Mouse (Mus musculus) midbrain, embryonic 15.5 days (tissue): ENCODE data around the gene Patj. TPM values are rescaled to one million over a fixed set of nuclear protein-coding genes. Genes with fewer than 3 reads are reported as not detected.
A peak's percentile ranks its signal among the peaks of the same experiment; 100 is the strongest.
"Not testable (repeated sequence)": the region's sequence is repeated elsewhere in the genome, so short reads cannot be mapped to it uniquely, and the experiment has no call there.

Experiments used
- ATAC-seq: fragments of 200-750 bp; cut with Nextera tagmentation; replicated peaks from 2 replicates; pipeline ENCODE4 v1.8.0; 2017; ENCODE audit warnings: moderate TSS enrichment
- H3K27ac ChIP-seq: fragments of 300-500 bp; sonication (generic); 2 replicates; pipeline ENCODE4 v1.5.1; 2015; ENCODE audit warnings: mild to moderate bottlenecking, inconsistent platforms
- H3K27me3 ChIP-seq: fragments of 300-500 bp; sonication (generic); replicated peaks from 2 replicates; pipeline ENCODE4 v1.6.1; 2015; ENCODE audit warnings: inconsistent platforms
- H3K36me3 ChIP-seq: fragments of 300-500 bp; sonication (generic); replicated peaks from 2 replicates; pipeline ENCODE4 v1.6.1; 2015; ENCODE audit warnings: inconsistent platforms
- H3K4me1 ChIP-seq: fragments of 300-500 bp; sonication (generic); 2 replicates; pipeline ENCODE4 v1.6.1; 2015; ENCODE audit warnings: inconsistent platforms
- H3K4me2 ChIP-seq: fragments of 300-500 bp; sonication (generic); 2 replicates; pipeline ENCODE4 v1.6.1; 2015; ENCODE audit warnings: inconsistent platforms, mild to moderate bottlenecking, moderate library complexity
- H3K4me3 ChIP-seq: fragments of 300-500 bp; sonication (generic); 2 replicates; pipeline ENCODE4 v1.5.1; 2015; ENCODE audit warnings: mild to moderate bottlenecking, inconsistent platforms
- H3K9ac ChIP-seq: fragments of 300-500 bp; sonication (generic); 2 replicates; pipeline ENCODE4 v1.6.1; 2015; ENCODE audit warnings: mild to moderate bottlenecking, inconsistent platforms
- H3K9me3 ChIP-seq: fragments of 300-500 bp; sonication (generic); 2 replicates; pipeline ENCODE4 v1.6.1; 2016; ENCODE audit warnings: inconsistent platforms
- WGBS: fragments of 180-500 bp; shearing (Covaris S2); methylation state at CpG from one replicate; pipeline ENCODE4 v1.1.7; 2015; ENCODE audit warnings: mixed read lengths; 5-methylcytosine and 5-hydroxymethylcytosine counted together
- polyA plus RNA-seq: library from polyadenylated mRNA; unstranded; fragments of >200 nt; fragmentation: Nextera tagmentation; extraction: Ambion mirVana; gene quantifications from 2 replicates; pipeline ENCODE4 v1.2.1, GENCODE M21; 2015

Gene Patj
- polyA plus RNA-seq, 1 experiment from 2014 or later, result 9.5 TPM

GRCm38 (mm10) chr4:98603131-98603530 is 207.5 kb downstream of the Patj start:
- Histone ChIP-seq H3K36me3 (no peaks in the 10 kb centered on the region), H3K27ac (no peak overlapping the region), H3K9ac (no peak overlapping the region), H3K4me2 (no peak overlapping the region), H3K4me3 (no peak overlapping the region), H3K27me3 (no peaks in the 10 kb centered on the region), H3K9me3 (no peaks in the 10 kb centered on the region), H3K4me1 (no peaks in the 10 kb centered on the region)
- WGBS, result 71% methylated on average over 6 of the region's 6 CpGs
- ATAC-seq, result no peak

GRCm38 (mm10) chr4:98610501-98610900 is 214.9 kb downstream of the Patj start:
- H3K9ac ChIP-seq, result no peak overlapping the region
- no peak overlapping the region for H3K4me2 ChIP-seq
- H3K4me3 ChIP-seq, result no peak overlapping the region
- H3K4me1 ChIP-seq, result no peaks in the 10 kb centered on the region
- WGBS, result 93% methylated on average over 2 of the region's 2 CpGs
- no peaks in the 10 kb centered on the region for H3K36me3 ChIP-seq
- no peaks in the 10 kb centered on the region for H3K9me3 ChIP-seq
- H3K27me3 ChIP-seq, result no peaks in the 10 kb centered on the region
- no peak for ATAC-seq
- no peak overlapping the region for H3K27ac ChIP-seq

- ATAC-seq, result no peak
- Histone ChIP-seq H3K9me3 (no peaks in the 10 kb centered on the region), H3K27me3 (no peaks in the 10 kb centered on the region), H3K27ac (no peak overlapping the region), H3K9ac (no peak overlapping the region), H3K4me2 (no peak overlapping the region), H3K4me1 (no peaks in the 10 kb centered on the region), H3K36me3 (no peaks in the 10 kb centered on the region), H3K4me3 (no peak overlapping the region)
- WGBS, result 91% methylated on average over 3 of the region's 3 CpGs
Observed at GRCm38 (mm10) chr4:98614395-98614794, 218.8 kb downstream of the Patj start.

GRCm38 (mm10) chr4:98619199-98619598 is 223.6 kb downstream of the Patj start:
- no peak for ATAC-seq

GRCm38 (mm10) chr4:98620986-98621784 is 225.6 kb downstream of the Patj start:
- 61% methylated on average over 9 of the region's 9 CpGs for WGBS

More at GRCm38 (mm10) chr4:98619199-98619598, 223.6 kb downstream of the Patj start:
- Histone ChIP-seq H3K9ac (no peak overlapping the region), H3K4me2 (no peak overlapping the region), H3K27ac (no peak overlapping the region), H3K4me1 (no peaks in the 10 kb centered on the region), H3K27me3 (no peaks in the 10 kb centered on the region), H3K9me3 (no peaks in the 10 kb centered on the region), H3K36me3 (no peaks in the 10 kb centered on the region), H3K4me3 (no peak overlapping the region)
- 86% methylated on average over 6 of the region's 6 CpGs for WGBS

GRCm38 (mm10) chr4:98622180-98622579 is 226.6 kb downstream of the Patj start:
- H3K4me1 ChIP-seq, result no peaks in the 10 kb centered on the region
- H3K36me3 ChIP-seq, result no peaks in the 10 kb centered on the region
- H3K27ac ChIP-seq, result no peak overlapping the region
- H3K4me2 ChIP-seq, result no peak overlapping the region
- H3K9me3 ChIP-seq, result no peaks in the 10 kb centered on the region
- no peak for ATAC-seq
- no peaks in the 10 kb centered on the region for H3K27me3 ChIP-seq
- 67% methylated on average over 1 of the region's 1 CpGs for WGBS
- H3K4me3 ChIP-seq, result no peak overlapping the region
- no peak overlapping the region for H3K9ac ChIP-seq

More at GRCm38 (mm10) chr4:98620986-98621784, 225.6 kb downstream of the Patj start:
- peak; percentile 57; the same call in 1 of the 2 replicates for ATAC-seq
- Histone ChIP-seq H3K27ac (no peak overlapping the region), H3K4me1 (no peaks in the 10 kb centered on the region), H3K9me3 (no peaks in the 10 kb centered on the region), H3K9ac (no peak overlapping the region), H3K36me3 (no peaks in the 10 kb centered on the region), H3K4me2 (no peak overlapping the region), H3K4me3 (no peak overlapping the region), H3K27me3 (no peaks in the 10 kb centered on the region)

- WGBS, result 31% methylated on average over 3 of the region's 3 CpGs
- H3K4me1 ChIP-seq, result no peaks in the 10 kb centered on the region
- H3K27me3 ChIP-seq, result no peaks in the 10 kb centered on the region
- no peak overlapping the region for H3K9ac ChIP-seq
- H3K27ac ChIP-seq, result no peak overlapping the region
- no peaks in the 10 kb centered on the region for H3K9me3 ChIP-seq
- H3K4me2 ChIP-seq, result no peak overlapping the region
- no peaks in the 10 kb centered on the region for H3K36me3 ChIP-seq
- peak; percentile 40; the same call in 1 of the 2 replicates for ATAC-seq
- no peak overlapping the region for H3K4me3 ChIP-seq
Observed at GRCm38 (mm10) chr4:98622996-98623673, 227.6 kb downstream of the Patj start.

- Histone ChIP-seq H3K4me1 (no peaks in the 10 kb centered on the region), H3K4me3 (no peak overlapping the region), H3K9me3 (no peaks in the 10 kb centered on the region), H3K4me2 (no peak overlapping the region), H3K36me3 (no peaks in the 10 kb centered on the region), H3K9ac (no peak overlapping the region), H3K27ac (no peak overlapping the region), H3K27me3 (no peaks in the 10 kb centered on the region)
- 94% methylated on average over 6 of the region's 6 CpGs for WGBS
- no peak for ATAC-seq
Observed at GRCm38 (mm10) chr4:98628286-98628685, 232.7 kb downstream of the Patj start.

GRCm38 (mm10) chr4:98629217-98629616 is 233.6 kb downstream of the Patj start:
- H3K4me3 ChIP-seq, H3K9me3 ChIP-seq, ATAC-seq, H3K36me3 ChIP-seq, H3K9ac ChIP-seq, H3K4me2 ChIP-seq, H3K4me1 ChIP-seq, H3K27ac ChIP-seq, H3K27me3 ChIP-seq: not testable (repeated sequence)

- Histone ChIP-seq H3K4me3 (no peak overlapping the region), H3K36me3 (no peaks in the 10 kb centered on the region), H3K4me1 (no peaks in the 10 kb centered on the region), H3K27me3 (no peaks in the 10 kb centered on the region), H3K27ac (no peak overlapping the region), H3K9me3 (no peaks in the 10 kb centered on the region), H3K4me2 (no peak overlapping the region), H3K9ac (no peak overlapping the region)
- WGBS, result 87% methylated on average over 18 of the region's 18 CpGs
- ATAC-seq, result no peak
Observed at GRCm38 (mm10) chr4:98635140-98635837, 239.7 kb downstream of the Patj start.

GRCm38 (mm10) chr4:98638731-98639130 is 243.1 kb downstream of the Patj start:
- H3K9ac ChIP-seq, result no peak overlapping the region
- no peak overlapping the region for H3K4me2 ChIP-seq
- no peaks in the 10 kb centered on the region for H3K36me3 ChIP-seq
- no peak overlapping the region for H3K27ac ChIP-seq
- no peaks in the 10 kb centered on the region for H3K9me3 ChIP-seq
- no peaks in the 10 kb centered on the region for H3K27me3 ChIP-seq
- no peaks in the 10 kb centered on the region for H3K4me1 ChIP-seq
- 93% methylated on average over 8 of the region's 8 CpGs for WGBS
- ATAC-seq, result no peak
- H3K4me3 ChIP-seq, result no peak overlapping the region

- H3K4me2 ChIP-seq, result no peak overlapping the region
- no peak overlapping the region for H3K4me3 ChIP-seq
- no peaks in the 10 kb centered on the region for H3K27me3 ChIP-seq
- no peaks in the 10 kb centered on the region for H3K4me1 ChIP-seq
- H3K27ac ChIP-seq, result no peak overlapping the region
- H3K9ac ChIP-seq, result no peak overlapping the region
- H3K9me3 ChIP-seq, result no peaks in the 10 kb centered on the region
- 80% methylated on average over 7 of the region's 7 CpGs for WGBS
- no peak for ATAC-seq
- no peaks in the 10 kb centered on the region for H3K36me3 ChIP-seq
Observed at GRCm38 (mm10) chr4:98653650-98654049, 258.1 kb downstream of the Patj start.
